Mouse (Mus musculus) hindbrain, embryonic 10.5 days (tissue): ENCODE measurements around the gene Pnmt. TPM values are rescaled to one million over a fixed set of nuclear protein-coding genes. Genes with fewer than 3 reads are reported as not detected.

Source experiments
- DNase-seq: peaks from one replicate; pipeline ENCODE4 v3.0.0-alpha.2; 2017; ENCODE audit warnings: low spot score
- H3K27ac ChIP-seq: fragments of 300-500 bp; sonication (generic); 2 replicates; pipeline ENCODE4 v1.5.1; 2016; ENCODE audit warnings: mild to moderate bottlenecking, moderate library complexity
- H3K27me3 ChIP-seq: fragments of 300-500 bp; sonication (generic); 2 replicates; pipeline ENCODE4 v1.6.1; 2016; ENCODE audit warnings: mild to moderate bottlenecking; ENCODE audit not compliant: poor library complexity, insufficient read depth, severe bottlenecking
- H3K36me3 ChIP-seq: fragments of 300-500 bp; sonication (generic); 2 replicates; pipeline ENCODE4 v1.6.1; 2016; ENCODE audit warnings: mild to moderate bottlenecking, moderate library complexity
- H3K4me1 ChIP-seq: fragments of 300-500 bp; sonication (generic); replicated peaks from 2 replicates; pipeline ENCODE4 v1.6.1; 2016; ENCODE audit warnings: mild to moderate bottlenecking
- H3K4me3 ChIP-seq: fragments of 300-500 bp; sonication (generic); 2 replicates; pipeline ENCODE4 v1.5.1; 2016; ENCODE audit warnings: mild to moderate bottlenecking, moderate library complexity
- H3K9me3 ChIP-seq: fragments of 300-500 bp; sonication (generic); 2 replicates; pipeline ENCODE4 v1.6.1; 2016; ENCODE audit warnings: mild to moderate bottlenecking, moderate library complexity
- WGBS: fragments of 180-500 bp; shearing (Covaris S2); methylation state at CpG from one replicate; pipeline ENCODE4 v1.1.7; 2016; 5-methylcytosine and 5-hydroxymethylcytosine counted together
- polyA plus RNA-seq: library from polyadenylated mRNA; unstranded; fragments of >200 nt; fragmentation: Nextera tagmentation; extraction: Ambion mirVana; gene quantifications from 2 replicates; pipeline ENCODE4 v1.2.1, GENCODE M21; 2016

The Pnmt gene
- polyA plus RNA-seq, 1 experiment from 2014 or later, result 1.2 TPM

GRCm38 (mm10) chr11:98417074-98417473, 30.8 kb downstream of the Pnmt start:
- no peaks in the 10 kb centered on the region for H3K9me3 ChIP-seq
- peaks cover 24% of the 10 kb centered on the region for H3K36me3 ChIP-seq
- no peak for DNase-seq
- peaks cover 28% of the 10 kb centered on the region for H3K27me3 ChIP-seq
- H3K4me1 ChIP-seq, result peaks cover 35% of the 10 kb centered on the region
- H3K27ac ChIP-seq, result no peak overlapping the region
- no peak overlapping the region for H3K4me3 ChIP-seq
- 83% methylated on average over 1 of the region's 1 CpGs for WGBS

- 76% methylated on average over 6 of the region's 6 CpGs for WGBS
- Histone ChIP-seq H3K27ac (0 out of 2 replicates have a peak overlapping the region, but pooled peaks have one; percentile 25), H3K36me3 (peaks cover 36% of the 10 kb centered on the region), H3K4me1 (peaks cover 23% of the 10 kb centered on the region), H3K4me3 (no peak overlapping the region), H3K9me3 (no peaks in the 10 kb centered on the region), H3K27me3 (peaks cover 17% of the 10 kb centered on the region)
- no peak for DNase-seq
These were observed 32.0 kb downstream of the Pnmt start for GRCm38 (mm10) chr11:98418273-98418672.

GRCm38 (mm10) chr11:98418939-98419547, 32.8 kb downstream of the Pnmt start:
- Histone ChIP-seq H3K27ac (no peak overlapping the region), H3K4me1 (peaks cover 15% of the 10 kb centered on the region), H3K4me3 (no peak overlapping the region), H3K9me3 (no peaks in the 10 kb centered on the region), H3K36me3 (peaks cover 42% of the 10 kb centered on the region), H3K27me3 (peaks cover 15% of the 10 kb centered on the region; the same call in 1 of the 2 replicates)
- 83% methylated on average over 10 of the region's 10 CpGs for WGBS
- DNase-seq, result no peak

- no peak overlapping the region for H3K4me3 ChIP-seq
- no peaks in the 10 kb centered on the region for H3K9me3 ChIP-seq
- H3K36me3 ChIP-seq, result peaks cover 89% of the 10 kb centered on the region
- H3K4me1 ChIP-seq, result 0 out of 2 replicates have a peak, but pooled peaks cover 3% of the 10 kb centered on the region
- no peak for DNase-seq
- WGBS, result 92% methylated on average over 7 of the region's 7 CpGs
- no peaks in the 10 kb centered on the region for H3K27me3 ChIP-seq
- H3K27ac ChIP-seq, result no peak overlapping the region
These were observed 40.3 kb downstream of the Pnmt start for GRCm38 (mm10) chr11:98426592-98426991.

GRCm38 (mm10) chr11:98428436-98428835, 42.2 kb downstream of the Pnmt start:
- Histone ChIP-seq H3K36me3 (peaks cover 86% of the 10 kb centered on the region), H3K4me3 (no peak overlapping the region), H3K9me3 (no peaks in the 10 kb centered on the region), H3K27me3 (no peaks in the 10 kb centered on the region), H3K4me1 (0 out of 2 replicates have a peak, but pooled peaks cover 3% of the 10 kb centered on the region), H3K27ac (no peak overlapping the region)
- WGBS, result 94% methylated on average over 5 of the region's 5 CpGs
- DNase-seq, result no peak

- WGBS, result 77% methylated on average over 9 of the region's 9 CpGs
- DNase-seq, result no peak
- Histone ChIP-seq H3K4me3 (no peak overlapping the region), H3K27ac (no peak overlapping the region), H3K4me1 (0 out of 2 replicates have a peak, but pooled peaks cover 3% of the 10 kb centered on the region), H3K36me3 (peaks cover 91% of the 10 kb centered on the region), H3K27me3 (no peaks in the 10 kb centered on the region), H3K9me3 (no peaks in the 10 kb centered on the region)
These were observed 45.7 kb downstream of the Pnmt start for GRCm38 (mm10) chr11:98431743-98432502.

- Histone ChIP-seq H3K9me3 (no peaks in the 10 kb centered on the region), H3K4me3 (no peak overlapping the region), H3K27me3 (no peaks in the 10 kb centered on the region), H3K27ac (no peak overlapping the region), H3K36me3 (peaks cover 61% of the 10 kb centered on the region), H3K4me1 (peaks cover 14% of the 10 kb centered on the region)
- 92% methylated on average over 9 of the region's 9 CpGs for WGBS
- no peak for DNase-seq
These were observed 49.5 kb downstream of the Pnmt start for GRCm38 (mm10) chr11:98435723-98436122.

GRCm38 (mm10) chr11:98437441-98437840, 51.2 kb downstream of the Pnmt start:
- H3K36me3 ChIP-seq, result peaks cover 49% of the 10 kb centered on the region
- DNase-seq, result no peak

More at GRCm38 (mm10) chr11:98437441-98437840, 51.2 kb downstream of the Pnmt start:
- WGBS, result 87% methylated on average over 6 of the region's 6 CpGs
- peaks cover 11% of the 10 kb centered on the region for H3K4me1 ChIP-seq
- H3K4me3 ChIP-seq, result no peak overlapping the region
- no peaks in the 10 kb centered on the region for H3K9me3 ChIP-seq
- no peaks in the 10 kb centered on the region for H3K27me3 ChIP-seq
- H3K27ac ChIP-seq, result no peak overlapping the region

Other genes with a start within 250 kb of the Pnmt start
- 23.4 and 23.8 TPM in 2 replicates for gene Fbxl20, start 236.0 kb upstream of the Pnmt start, polyA plus RNA-seq
- gene Med1, start 193.2 kb upstream of the Pnmt start, polyA plus RNA-seq, result 62.8 and 73.0 TPM in 2 replicates
- gene Cdk12, start 183.4 kb upstream of the Pnmt start, polyA plus RNA-seq, result 10.2 and 12.6 TPM in 2 replicates
- gene Neurod2, start 56.8 kb upstream of the Pnmt start, polyA plus RNA-seq, result 0.07 and 0.13 TPM in 2 replicates
- 1.0 and 1.3 TPM in 2 replicates for gene Ppp1r1b, start 38.0 kb upstream of the Pnmt start, polyA plus RNA-seq
- gene Stard3, start 28.1 kb upstream of the Pnmt start, polyA plus RNA-seq, result 55.5 and 57.8 TPM in 2 replicates
- gene Tcap, start 2.6 kb upstream of the Pnmt start, polyA plus RNA-seq, result 0.17 and 0.29 TPM in 2 replicates
- gene Pgap3, start 14.0 kb downstream of the Pnmt start, polyA plus RNA-seq, result 9.3 and 9.8 TPM in 2 replicates
- 23.3 TPM in 2 replicates for gene Erbb2, start 26.0 kb downstream of the Pnmt start, polyA plus RNA-seq
- 120 and 161 TPM in 2 replicates for gene Mien1, start 52.5 kb downstream of the Pnmt start, polyA plus RNA-seq
- 3.6 and 8.6 TPM in 2 replicates for gene Grb7, start 59.9 kb downstream of the Pnmt start, polyA plus RNA-seq
- gene Ikzf3, start 159.6 kb downstream of the Pnmt start, polyA plus RNA-seq, result 0.07 and 0.11 TPM in 2 replicates
- gene Zpbp2, start 164.6 kb downstream of the Pnmt start, polyA plus RNA-seq, result 0.14 and 0.37 TPM in 2 replicates
- 59.4 and 66.2 TPM in 2 replicates for gene Ormdl3, start 200.9 kb downstream of the Pnmt start, polyA plus RNA-seq
- gene Lrrc3c, start 211.8 kb downstream of the Pnmt start, polyA plus RNA-seq, result not detected in 2 replicates
- gene Gm12355, start 239.2 kb downstream of the Pnmt start, polyA plus RNA-seq, result 1.3 and 1.4 TPM in 2 replicates
- not detected in 2 replicates for gene Gsdma3, start 239.9 kb downstream of the Pnmt start, polyA plus RNA-seq